Mouse (Mus musculus) small intestine, adult 2 months (tissue): ENCODE data around the gene Gm8229. TPM values are rescaled to one million over a fixed set of nuclear protein-coding genes. Genes with fewer than 3 reads are reported as not detected.
"Not testable (repeated sequence)": the region's sequence is repeated elsewhere in the genome, so short reads cannot be mapped to it uniquely, and the experiment has no call there.

Experiments used
- H3K27ac ChIP-seq: fragments of 200-500 bp; 2 replicates; pipeline ENCODE4 v1.5.1; 2012; ENCODE audit warnings: low read depth, low read length, control low read depth, inconsistent platforms; ENCODE audit not compliant: insufficient read depth
- H3K27me3 ChIP-seq: fragments of 200-500 bp; 2 replicates; pipeline ENCODE4 v1.6.1; 2012; ENCODE audit warnings: mild to moderate bottlenecking, moderate library complexity, low read length, inconsistent platforms; ENCODE audit not compliant: control insufficient read depth, insufficient read depth
- H3K36me3 ChIP-seq: fragments of 200-500 bp; 2 replicates; pipeline ENCODE4 v1.6.1; 2012; ENCODE audit warnings: mild to moderate bottlenecking, low read length, control low read depth, inconsistent platforms; ENCODE audit not compliant: control insufficient read depth, insufficient read depth
- H3K4me1 ChIP-seq: fragments of 200-500 bp; 2 replicates; pipeline ENCODE4 v1.6.1; 2012; ENCODE audit warnings: low read length, inconsistent platforms, mixed read lengths; ENCODE audit not compliant: control insufficient read depth, insufficient read depth, insufficient read length
- H3K4me3 ChIP-seq: fragments of 200-500 bp; 2 replicates; pipeline ENCODE4 v1.5.1; 2012; ENCODE audit warnings: low read depth, mild to moderate bottlenecking, control low read depth, inconsistent platforms, low read length, moderate library complexity
- WGBS: fragments of 180-500 bp; shearing (Covaris S2); methylation state at CpG from one replicate; pipeline ENCODE4 v1.1.7; 2018; 5-methylcytosine and 5-hydroxymethylcytosine counted together
- polyA plus RNA-seq: library from polyadenylated mRNA; depleted of rRNA; stranded (reverse); fragments of >200 nt; gene quantifications from 2 replicates; pipeline ENCODE4 v1.2.3, GENCODE M21; 2012; rRNA removed

Gm8229 gene
- polyA plus RNA-seq = not detected in 2 replicates

DNA sequence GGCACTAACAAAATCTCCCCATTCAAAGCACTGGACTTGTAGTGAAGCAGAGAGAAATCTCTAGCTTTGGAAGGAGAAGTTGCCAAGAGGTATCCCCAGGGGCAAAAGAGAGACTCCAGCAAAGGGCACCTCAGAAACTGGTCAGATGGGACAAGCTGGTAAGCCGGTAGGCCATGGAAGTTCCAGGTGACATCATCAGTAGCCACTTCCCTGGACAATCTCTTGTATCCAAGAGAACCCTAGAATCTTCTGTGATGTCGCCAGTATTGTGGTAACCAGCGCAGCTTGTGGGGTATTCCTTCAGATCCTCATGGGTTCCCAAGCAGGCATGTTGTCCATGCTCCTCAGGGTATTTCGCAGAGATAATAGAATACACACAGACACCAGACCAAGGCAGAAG lies at the start of gene Gm8229:
Gm8229 (plus strand) TSS at position 301 of the 400 bp plus-strand sequence.
- not testable (repeated sequence) for H3K4me3 ChIP-seq, H3K27me3 ChIP-seq, H3K4me1 ChIP-seq, H3K36me3 ChIP-seq, H3K27ac ChIP-seq
- 82% methylated on average over 4 of the region's 4 CpGs for WGBS

DNA sequence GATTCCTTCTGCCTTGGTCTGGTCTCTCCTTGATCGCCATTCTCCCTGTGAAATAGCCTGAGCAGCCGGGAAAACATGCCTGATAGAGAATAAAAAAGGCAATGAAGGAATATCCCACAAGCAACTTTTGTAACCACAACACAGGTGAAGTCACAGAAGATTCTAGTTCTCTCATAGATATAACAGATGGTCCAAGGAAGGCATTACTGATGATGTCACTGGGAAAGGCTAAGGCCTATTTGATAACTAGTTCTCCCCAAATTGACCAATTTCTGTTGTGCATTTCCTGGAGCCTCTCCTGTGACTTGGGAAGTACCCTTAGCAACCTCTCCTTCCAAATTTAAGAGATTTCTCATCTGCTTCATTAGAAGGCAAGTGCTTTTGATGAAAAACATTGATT lies 26.7 kb upstream of the Gm8229 start, which contains the start of gene Gm5930:
Gm5930 (minus strand) TSS at position 101 of the 400 bp plus-strand sequence.
- H3K36me3 ChIP-seq, H3K4me3 ChIP-seq, H3K4me1 ChIP-seq, H3K27me3 ChIP-seq, H3K27ac ChIP-seq: not testable (repeated sequence)
- no CpG with 5 or more reads among the region's 2 CpGs for WGBS

DNA sequence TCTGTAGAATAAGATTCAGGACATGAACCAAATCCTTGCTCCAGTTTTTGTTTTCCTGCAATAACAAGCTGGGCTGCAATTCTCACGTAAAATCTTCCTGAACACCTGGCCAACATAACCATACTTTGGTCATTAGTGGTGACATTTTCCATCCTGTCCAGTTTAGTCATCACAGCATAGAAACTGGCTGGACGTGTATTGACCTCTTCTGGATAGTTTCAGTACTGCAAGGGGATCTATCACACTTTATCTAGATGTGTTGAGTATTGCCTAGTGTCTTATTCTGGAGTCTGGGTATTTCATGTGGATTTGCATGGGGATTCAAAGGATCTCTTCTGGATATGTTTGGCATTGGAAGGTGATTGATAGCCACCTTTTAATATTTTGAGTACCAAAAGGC lies 3.7 kb upstream of the Gm8229 start:
- not testable (repeated sequence) for H3K27ac ChIP-seq, H3K27me3 ChIP-seq, H3K4me1 ChIP-seq, H3K4me3 ChIP-seq, H3K36me3 ChIP-seq
- WGBS = 25% methylated on average over 2 of the region's 2 CpGs

DNA sequence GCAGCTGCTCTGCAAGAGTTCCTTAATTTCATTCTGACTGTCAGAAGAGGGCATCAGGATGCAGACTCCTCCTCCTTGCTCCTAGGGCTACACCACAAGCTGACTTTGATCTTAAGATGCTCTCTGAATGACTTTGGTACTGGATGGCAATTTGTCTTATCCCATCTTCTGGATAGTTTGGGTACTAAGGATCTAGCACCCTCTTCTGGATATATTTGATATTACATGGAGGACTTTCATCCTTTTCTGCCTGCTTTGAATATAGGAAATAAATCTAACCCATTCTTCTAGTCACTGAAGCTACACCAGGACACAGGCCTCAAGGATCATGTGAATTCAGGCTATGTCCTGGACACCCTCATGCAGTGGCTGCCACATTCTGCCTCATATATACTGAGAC lies 2.9 kb upstream of the Gm8229 start:
- H3K36me3 ChIP-seq, H3K27me3 ChIP-seq, H3K4me3 ChIP-seq, H3K4me1 ChIP-seq, H3K27ac ChIP-seq: not testable (repeated sequence)

DNA sequence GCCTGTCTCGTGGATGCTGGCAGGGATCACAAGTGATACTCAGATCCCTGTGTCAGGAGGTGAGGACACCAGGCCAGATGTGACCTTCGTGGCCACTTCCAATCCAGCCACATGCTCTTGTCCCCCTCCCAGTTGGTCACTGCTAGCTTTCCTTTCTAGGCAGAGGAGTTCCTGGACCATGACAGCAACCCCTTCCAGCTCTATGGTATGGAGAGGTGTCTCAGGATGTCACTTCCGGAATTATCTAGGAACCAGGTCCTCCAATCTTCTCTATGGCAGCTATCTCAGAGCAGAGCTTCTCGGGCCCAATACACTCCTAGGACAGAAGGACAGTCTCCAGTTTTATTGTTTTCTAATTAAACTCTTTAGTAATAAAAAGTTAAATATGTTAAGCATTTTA lies 19.1 kb downstream of the Gm8229 start:
- WGBS = 69% methylated on average over 4 of the region's 4 CpGs
- H3K4me3 ChIP-seq, H3K27me3 ChIP-seq, H3K36me3 ChIP-seq, H3K27ac ChIP-seq, H3K4me1 ChIP-seq: not testable (repeated sequence)

DNA sequence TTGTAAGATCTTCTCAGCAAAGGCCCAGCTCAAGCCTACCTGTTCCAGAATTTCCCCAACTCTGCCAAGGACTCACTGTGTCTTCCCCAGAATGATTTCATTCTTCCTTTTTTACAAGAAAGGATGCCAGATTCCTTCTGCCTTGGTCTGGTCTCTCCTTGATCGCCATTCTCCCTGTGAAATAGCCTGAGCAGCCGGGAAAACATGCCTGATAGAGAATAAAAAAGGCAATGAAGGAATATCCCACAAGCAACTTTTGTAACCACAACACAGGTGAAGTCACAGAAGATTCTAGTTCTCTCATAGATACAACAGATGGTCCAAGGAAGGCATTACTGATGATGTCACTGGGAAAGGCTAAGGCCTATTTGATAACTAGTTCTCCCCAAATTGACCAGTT lies 45.4 kb downstream of the Gm8229 start, which contains the start of gene Gm3371:
Gm3371 (minus strand) TSS at position 101 of the 400 bp plus-strand sequence.
- not testable (repeated sequence) for H3K4me1 ChIP-seq, H3K36me3 ChIP-seq, H3K27me3 ChIP-seq, H3K4me3 ChIP-seq, H3K27ac ChIP-seq
- 40% methylated on average over 1 of the region's 2 CpGs for WGBS

Other genes with a start within 250 kb of the Gm8229 start
- not detected in 2 replicates for gene Gm3327, start 241.5 kb upstream of the Gm8229 start, polyA plus RNA-seq
- gene Gm8212, start 167.7 kb upstream of the Gm8229 start, polyA plus RNA-seq = not detected in 2 replicates
- not detected in 2 replicates for gene 4930503E14Rik, start 152.1 kb upstream of the Gm8229 start, polyA plus RNA-seq
- not detected in 2 replicates for gene Gm8220, start 79.8 kb upstream of the Gm8229 start, polyA plus RNA-seq
- gene Gm5930, start 26.8 kb upstream of the Gm8229 start, polyA plus RNA-seq = not detected in 2 replicates
- gene Gm3371, start 45.3 kb downstream of the Gm8229 start, polyA plus RNA-seq = not detected in 2 replicates
- gene Gm8232, start 68.3 kb downstream of the Gm8229 start, polyA plus RNA-seq = not detected in 2 replicates
- not detected in 2 replicates for gene BC061237, start 127.1 kb downstream of the Gm8229 start, polyA plus RNA-seq
- not detected in 2 replicates for gene Gm17093, start 152.9 kb downstream of the Gm8229 start, polyA plus RNA-seq
- not detected in 2 replicates for gene Gm8247, start 217.8 kb downstream of the Gm8229 start, polyA plus RNA-seq